Mouse (Mus musculus) spleen, adult 2 months (tissue): ENCODE data around the gene Gatad2b.

Experiments used
- CTCF ChIP-seq: fragments of 200-500 bp; IDR thresholded peaks from 2 replicates; pipeline ENCODE4 v1.5.1; 2011; ENCODE audit warnings: mild to moderate bottlenecking, inconsistent platforms; ENCODE audit not compliant: insufficient read depth, insufficient read length, insufficient replicate concordance; ENCODE audit errors: extremely low read depth
- POLR2A ChIP-seq: fragments of 200-500 bp; IDR thresholded peaks from 2 replicates; pipeline ENCODE4 v1.6.1; 2011; ENCODE audit warnings: low read depth, low read length, inconsistent platforms

GRCm38 (mm10) chr3:90280708-90281107, 12.3 kb upstream of the Gatad2b start:
- TF ChIP-seq POLR2A (no peak), CTCF (no peak)
